In the genomic region with DNA sequence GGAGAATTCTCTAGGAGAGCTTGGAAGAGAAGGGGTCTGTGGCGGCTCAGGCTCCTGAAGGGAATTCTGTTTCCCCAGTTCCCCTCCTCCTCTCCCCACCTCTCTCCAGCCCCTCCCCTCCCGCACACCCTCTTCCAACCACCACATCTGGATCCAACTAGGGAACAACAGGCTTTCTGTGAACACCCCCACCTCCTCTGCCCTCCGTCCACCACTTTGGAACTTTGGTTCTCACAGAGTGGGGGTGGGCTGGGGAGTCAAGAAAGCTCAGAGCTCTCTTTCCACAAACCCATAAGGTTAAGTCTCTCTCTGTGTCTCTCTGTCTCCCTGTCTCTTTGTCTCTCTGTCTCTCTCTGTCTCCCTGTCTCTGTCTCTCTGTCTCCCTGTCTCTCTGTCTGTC, we compare ENCODE assay signal across 15 mouse cellular contexts. TPM values are rescaled to one million over a fixed set of nuclear protein-coding genes. Genes with fewer than 3 reads are reported as not detected.
A peak's percentile ranks its signal among the peaks of the same experiment; 100 is the strongest.
DNase-seq lines count a peak whose midpoint lies in the region; ATAC-seq and TF ChIP-seq lines count a peak whose summit lies in the region.
"Had no signal": no experiment of that assay in that cellular context is flagged by ENCODE, and none has a peak within 500 bp of the region (broad histone marks: within the 10 kb centered on the region; RNA-seq: fewer than 3 reads in every experiment).

No protein-coding gene starts in this region.

- H3K27ac ChIP-seq in intestine, embryonic 14.5 days (ENCODE audit: low read depth): peak overlapping the region; percentile 90
- H3K27ac ChIP-seq in intestine, postnatal 0 days (ENCODE audit: low read depth, low read length): no peak overlapping the region; the same call in 1 of the 2 replicates
- peak overlapping the region; percentile 92 for H3K27ac ChIP-seq in embryonic facial prominence, embryonic 15.5 days (replicated peaks)
- H3K27ac ChIP-seq: left cerebral cortex, adult 2 months; midbrain, embryonic 13.5 days had no signal

- intact Hi-C loops in left cerebral cortex, postnatal 10 days (cut with DNase I): no loop called here

- no peaks in the 10 kb centered on the region for H3K9me3 ChIP-seq in intestine, embryonic 14.5 days (ENCODE audit: control insufficient read depth, low read length)
- H3K9me3 ChIP-seq in intestine, postnatal 0 days (ENCODE audit: control insufficient read depth): no peaks in the 10 kb centered on the region
- H3K9me3 ChIP-seq in embryonic facial prominence, embryonic 15.5 days (replicated peaks): no peaks in the 10 kb centered on the region
- H3K9me3 ChIP-seq: G1E; midbrain, embryonic 13.5 days had no signal

- DNase-seq in intestine, embryonic 14.5 days (ENCODE audit: low spot score): no peak
- DNase-seq in embryo, embryonic 10 days (ENCODE audit: low spot score): peak; percentile 84
- DNase-seq in neural tube, embryonic 10.5 days (ENCODE audit: extremely low spot score, low spot score): peak; percentile 66
- no peak for DNase-seq in left cerebral cortex, postnatal 10 days (ENCODE audit: extremely low spot score in 1 of 2, low spot score in 2 of 2)
- no peak for DNase-seq in layer of hippocampus, postnatal 36 days
- DNase-seq in natural killer cell, adult 2 months (ENCODE audit: low spot score in 2 of 2): no peak
- DNase-seq: thymus, postnatal 4 days had no signal

- peak; percentile 59 for ATAC-seq in intestine, embryonic 14.5 days (replicated peaks; ENCODE audit: low FRiP score, low TSS enrichment, low read depth)
- ATAC-seq in intestine, postnatal 0 days: no peak
- ATAC-seq in embryonic facial prominence, embryonic 15.5 days (ENCODE audit: insufficient number of reproducible peaks, low FRiP score, low TSS enrichment, low read depth): peak; percentile 85
- ATAC-seq: midbrain, embryonic 13.5 days had no signal

- H3K4me1 ChIP-seq in intestine, embryonic 14.5 days (replicated peaks; ENCODE audit: control insufficient read depth, insufficient read depth, low read length): peaks cover 24% of the 10 kb centered on the region
- no peaks in the 10 kb centered on the region for H3K4me1 ChIP-seq in intestine, postnatal 0 days (replicated peaks; ENCODE audit: control insufficient read depth, insufficient read depth, low read length)
- H3K4me1 ChIP-seq in embryonic facial prominence, embryonic 15.5 days: peaks cover 39% of the 10 kb centered on the region

- WGBS in intestine, embryonic 14.5 days: 38% methylated on average over 3 of the region's 3 CpGs
- WGBS in intestine, postnatal 0 days: 65% methylated on average over 3 of the region's 3 CpGs
- 32% methylated on average over 3 of the region's 3 CpGs for WGBS in embryonic facial prominence, embryonic 15.5 days

- no peak for TF ChIP-seq CTCF in intestine, postnatal 0 days (IDR thresholded peaks at IDR 0.05; ENCODE audit: low read depth)

- H3K36me3 ChIP-seq in intestine, embryonic 14.5 days (ENCODE audit: control insufficient read depth, insufficient read depth, low read length): no peaks in the 10 kb centered on the region
- no peaks in the 10 kb centered on the region for H3K36me3 ChIP-seq in intestine, postnatal 0 days (ENCODE audit: control insufficient read depth, insufficient read depth)
- no peaks in the 10 kb centered on the region for H3K36me3 ChIP-seq in embryonic facial prominence, embryonic 15.5 days
- H3K36me3 ChIP-seq: G1E; midbrain, embryonic 13.5 days had no signal

- H3K4me2 ChIP-seq in intestine, embryonic 14.5 days (ENCODE audit: low read length): peak overlapping the region; percentile 27; the same call in 1 of the 2 replicates
- H3K4me2 ChIP-seq in intestine, postnatal 0 days (replicated peaks; ENCODE audit: low read depth): no peak overlapping the region
- H3K4me2 ChIP-seq in embryonic facial prominence, embryonic 15.5 days (replicated peaks): peak overlapping the region; percentile 28; the same call in 1 of the 2 replicates
- H3K4me2 ChIP-seq: midbrain, embryonic 13.5 days had no signal

- H3K9ac ChIP-seq in intestine, embryonic 14.5 days (ENCODE audit: low read length): 0 out of 2 replicates have a peak overlapping the region, but pooled peaks have one; percentile 2
- no peak overlapping the region for H3K9ac ChIP-seq in intestine, postnatal 0 days (ENCODE audit: low read depth, low read length)
- H3K9ac ChIP-seq in embryonic facial prominence, embryonic 15.5 days: no peak overlapping the region
- H3K9ac ChIP-seq: midbrain, embryonic 13.5 days had no signal

- no peaks in the 10 kb centered on the region for H3K27me3 ChIP-seq in intestine, embryonic 14.5 days (replicated peaks; ENCODE audit: control insufficient read depth, insufficient read depth, low read length)
- H3K27me3 ChIP-seq in intestine, postnatal 0 days (replicated peaks; ENCODE audit: control insufficient read depth, insufficient read depth, low read length): no peaks in the 10 kb centered on the region
- no peaks in the 10 kb centered on the region for H3K27me3 ChIP-seq in embryonic facial prominence, embryonic 15.5 days
- H3K27me3 ChIP-seq: midbrain, embryonic 13.5 days had no signal

- no peak overlapping the region for H3K4me3 ChIP-seq in intestine, embryonic 14.5 days (ENCODE audit: low read depth, low read length)
- H3K4me3 ChIP-seq in intestine, postnatal 0 days (ENCODE audit: low read depth, low read length): no peak overlapping the region
- no peak overlapping the region for H3K4me3 ChIP-seq in embryonic facial prominence, embryonic 15.5 days (replicated peaks)
- H3K4me3 ChIP-seq: left cerebral cortex, adult 2 months; midbrain, embryonic 13.5 days had no signal

RNA-seq across cellular contexts. Expression of a gene that starts 13.1 kb away (rescaled TPM):
- polyA plus RNA-seq in intestine, embryonic 14.5 days (2014; fragmentation: Nextera tagmentation; extraction: Ambion mirVana): 108 and 118 TPM in 2 replicates
- polyA plus RNA-seq in intestine, postnatal 0 days (2015; fragmentation: Nextera tagmentation; extraction: Ambion mirVana): 39.7 and 45.5 TPM in 2 replicates
- polyA plus RNA-seq in embryonic facial prominence, embryonic 15.5 days (2015; fragmentation: Nextera tagmentation; extraction: Ambion mirVana): 91.2 and 96.9 TPM in 2 replicates
- 1 to 10 TPM; 8.1 to 9.6 TPM for total RNA-seq in left cerebral cortex, postnatal 10 days (2021)
- 10 to 100 TPM; 13.1 to 17.7 TPM for total RNA-seq in layer of hippocampus, postnatal 36 days (2021)

RNA-seq across cellular contexts. Expression of a gene that starts 42.6 kb away (rescaled TPM):
- 0.89 and 1.3 TPM in 2 replicates for polyA plus RNA-seq in intestine, embryonic 14.5 days (2014; fragmentation: Nextera tagmentation; extraction: Ambion mirVana)
- 0.18 TPM in 2 replicates for polyA plus RNA-seq in intestine, postnatal 0 days (2015; fragmentation: Nextera tagmentation; extraction: Ambion mirVana)
- 11.2 and 12.7 TPM in 2 replicates for polyA plus RNA-seq in embryonic facial prominence, embryonic 15.5 days (2015; fragmentation: Nextera tagmentation; extraction: Ambion mirVana)
- total RNA-seq in left cerebral cortex, postnatal 10 days (2021): not detected
- under 1 TPM; 0.30 to 0.56 TPM for total RNA-seq in layer of hippocampus, postnatal 36 days (2021)
- total RNA-seq: adrenal gland, postnatal 14 days; common myeloid progenitor, adult 5-6 weeks; granulocyte monocyte progenitor cell, adult 5-6 weeks had no signal
- polyA plus RNA-seq: G1E had no signal

RNA-seq across cellular contexts. Expression of a gene that starts 57.9 kb away (rescaled TPM):
- 1.3 and 1.5 TPM in 2 replicates for polyA plus RNA-seq in intestine, embryonic 14.5 days (2014; fragmentation: Nextera tagmentation; extraction: Ambion mirVana)
- 0.26 and 0.38 TPM in 2 replicates for polyA plus RNA-seq in intestine, postnatal 0 days (2015; fragmentation: Nextera tagmentation; extraction: Ambion mirVana)
- polyA plus RNA-seq in embryonic facial prominence, embryonic 15.5 days (2015; fragmentation: Nextera tagmentation; extraction: Ambion mirVana): 131 and 142 TPM in 2 replicates
- under 1 TPM; 0.28 to 0.36 TPM for total RNA-seq in left cerebral cortex, postnatal 10 days (2021)
- under 1 TPM; 0.37 to 0.40 TPM for total RNA-seq in layer of hippocampus, postnatal 36 days (2021)
- total RNA-seq: common myeloid progenitor, adult 5-6 weeks; G1E; granulocyte monocyte progenitor cell, adult 5-6 weeks; left cerebral cortex, adult 2 months had no signal
- polyA plus RNA-seq: G1E had no signal

Comparison
In these comparisons a context has a peak if more than half of its experiments do, and no peak if none do; other contexts are left out.
1. DNase-seq: peak in embryo, embryonic 10 days (single experiment) and neural tube, embryonic 10.5 days (single experiment); none in intestine, embryonic 14.5 days (single experiment), left cerebral cortex, postnatal 10 days (0 of 2), layer of hippocampus, postnatal 36 days (0 of 2) and natural killer cell, adult 2 months (0 of 2).
2. RNA of a gene that starts 57.9 kb away (polyA plus RNA-seq): 131 to 142 TPM in embryonic facial prominence, embryonic 15.5 days; 1.3 to 1.5 TPM in intestine, embryonic 14.5 days and 0.26 to 0.38 TPM in intestine, postnatal 0 days; every median in the first group is over 10 times any median in the second.